In genomic region chr4:119986065-119986464, GRCm38 (mm10) we compare ENCODE assay signal across 19 mouse cellular contexts.
DNase-seq lines count a peak whose midpoint lies in the region; ATAC-seq and TF ChIP-seq lines count a peak whose summit lies in the region.
"Had no signal": no experiment of that assay in that cellular context is flagged by ENCODE, and none has a peak within 500 bp of the region (broad histone marks: within the 10 kb centered on the region; RNA-seq: fewer than 3 reads in every experiment).

No protein-coding gene starts in this region.

- 85% methylated on average over 5 of the region's 5 CpGs for WGBS in forebrain, embryonic 16.5 days
- 83% methylated on average over 5 of the region's 5 CpGs for WGBS in hindbrain, embryonic 14.5 days
- 79% methylated on average over 5 of the region's 5 CpGs for WGBS in midbrain, postnatal 0 days

- H3K4me3 ChIP-seq in layer of hippocampus, adult 2 months, result no peak overlapping the region
- no peak overlapping the region for H3K4me3 ChIP-seq in forebrain, embryonic 16.5 days (replicated peaks; ENCODE audit: low read length)
- H3K4me3 ChIP-seq in hindbrain, embryonic 14.5 days (replicated peaks; ENCODE audit: low read length), result no peak overlapping the region
- H3K4me3 ChIP-seq in midbrain, postnatal 0 days (ENCODE audit: low read depth, low read length), result no peak overlapping the region
- H3K4me3 ChIP-seq: embryonic facial prominence, embryonic 13.5 days; heart, embryonic 13.5 days; limb, embryonic 13.5 days; megakaryocyte, embryonic 14.5 days; myocyte had no signal

- H3K36me3 ChIP-seq in forebrain, embryonic 16.5 days (ENCODE audit: control insufficient read depth, insufficient read depth), result no peaks in the 10 kb centered on the region
- no peaks in the 10 kb centered on the region for H3K36me3 ChIP-seq in hindbrain, embryonic 14.5 days (replicated peaks; ENCODE audit: control insufficient read depth, insufficient read depth)
- H3K36me3 ChIP-seq in midbrain, postnatal 0 days (ENCODE audit: insufficient read depth, low read length), result no peaks in the 10 kb centered on the region
- H3K36me3 ChIP-seq: embryonic facial prominence, embryonic 13.5 days; heart, embryonic 13.5 days; limb, embryonic 13.5 days had no signal

- no peak for DNase-seq in layer of hippocampus, adult 2 months (ENCODE audit: low spot score in 2 of 2)
- DNase-seq in layer of hippocampus, postnatal 25 days (ENCODE audit: extremely low spot score in 1 of 2, low spot score in 1 of 2), result no peak
- DNase-seq in hindbrain, embryonic 14.5 days (ENCODE audit: low spot score), result no peak
- no peak for DNase-seq in midbrain, postnatal 0 days (ENCODE audit: low spot score)
- DNase-seq in layer of hippocampus, postnatal 14 days (ENCODE audit: low spot score in 2 of 2), result no peak
- DNase-seq in embryo, embryonic 10.5 days (ENCODE audit: low spot score), result no peak
- DNase-seq in layer of hippocampus, adult 11-12 months (ENCODE audit: low spot score), result no peak
- DNase-seq: adrenal gland, postnatal 36 days; heart, postnatal 36 days; thymus, postnatal 4 days had no signal

- H3K27ac ChIP-seq in layer of hippocampus, adult 2 months, result peak overlapping the region; percentile 88
- peak overlapping the region; percentile 86 for H3K27ac ChIP-seq in forebrain, embryonic 16.5 days (ENCODE audit: low read length)
- peak overlapping the region; percentile 48 for H3K27ac ChIP-seq in hindbrain, embryonic 14.5 days
- peak overlapping the region; percentile 85 for H3K27ac ChIP-seq in midbrain, postnatal 0 days (ENCODE audit: low read depth, low read length)
- H3K27ac ChIP-seq: embryonic facial prominence, embryonic 13.5 days; heart, embryonic 13.5 days; limb, embryonic 13.5 days; liver, embryonic 14.5 days had no signal

- no peak for TF ChIP-seq CTCF in layer of hippocampus, adult 2 months (conservative IDR thresholded peaks at IDR 0.05)
- no peak for TF ChIP-seq CTCF in midbrain, postnatal 0 days (IDR thresholded peaks at IDR 0.05)

- H3K9ac ChIP-seq in forebrain, embryonic 16.5 days (replicated peaks; ENCODE audit: low read depth, low read length), result no peak overlapping the region
- no peak overlapping the region for H3K9ac ChIP-seq in hindbrain, embryonic 14.5 days
- H3K9ac ChIP-seq in midbrain, postnatal 0 days (replicated peaks; ENCODE audit: low read length, poor library complexity, severe bottlenecking), result no peak overlapping the region
- H3K9ac ChIP-seq: embryonic facial prominence, embryonic 13.5 days; heart, embryonic 13.5 days; limb, embryonic 13.5 days; liver, embryonic 14.5 days had no signal

- peaks cover 23% of the 10 kb centered on the region for H3K4me1 ChIP-seq in forebrain, embryonic 16.5 days (replicated peaks; ENCODE audit: control insufficient read depth, insufficient read depth, low read length)
- H3K4me1 ChIP-seq in hindbrain, embryonic 14.5 days (replicated peaks; ENCODE audit: control insufficient read depth, insufficient read depth, low read length), result peaks cover 20% of the 10 kb centered on the region
- peaks cover 23% of the 10 kb centered on the region for H3K4me1 ChIP-seq in midbrain, postnatal 0 days (ENCODE audit: insufficient read depth, low read length)
- H3K4me1 ChIP-seq: embryonic facial prominence, embryonic 13.5 days had no signal

- no peak for ATAC-seq in forebrain, embryonic 16.5 days
- no peak for ATAC-seq in hindbrain, embryonic 14.5 days (ENCODE audit: low FRiP score)
- no peak for ATAC-seq in midbrain, postnatal 0 days (ENCODE audit: low FRiP score)
- ATAC-seq: intestine, embryonic 16.5 days; lung, postnatal 0 days had no signal

- H3K4me2 ChIP-seq in forebrain, embryonic 16.5 days (ENCODE audit: low read length), result no peak overlapping the region
- no peak overlapping the region for H3K4me2 ChIP-seq in hindbrain, embryonic 14.5 days (replicated peaks)
- no peak overlapping the region for H3K4me2 ChIP-seq in midbrain, postnatal 0 days (ENCODE audit: low read depth, low read length, poor library complexity, severe bottlenecking)
- H3K4me2 ChIP-seq: embryonic facial prominence, embryonic 13.5 days; heart, embryonic 13.5 days; limb, embryonic 13.5 days had no signal

- no peaks in the 10 kb centered on the region for H3K27me3 ChIP-seq in forebrain, embryonic 16.5 days (replicated peaks; ENCODE audit: control insufficient read depth, insufficient read depth, low read length)
- no peaks in the 10 kb centered on the region for H3K27me3 ChIP-seq in hindbrain, embryonic 14.5 days (ENCODE audit: control insufficient read depth, insufficient read depth, low read length)
- H3K27me3 ChIP-seq in midbrain, postnatal 0 days (ENCODE audit: insufficient read depth, low read length), result no peaks in the 10 kb centered on the region
- H3K27me3 ChIP-seq: embryonic facial prominence, embryonic 13.5 days; limb, embryonic 13.5 days had no signal

- no peaks in the 10 kb centered on the region for H3K9me3 ChIP-seq in forebrain, embryonic 16.5 days (ENCODE audit: control insufficient read depth, low read length)
- no peaks in the 10 kb centered on the region for H3K9me3 ChIP-seq in hindbrain, embryonic 14.5 days (ENCODE audit: control insufficient read depth, low read length)
- H3K9me3 ChIP-seq in midbrain, postnatal 0 days (ENCODE audit: low read length), result no peaks in the 10 kb centered on the region
- H3K9me3 ChIP-seq: embryonic facial prominence, embryonic 13.5 days; heart, embryonic 13.5 days; limb, embryonic 13.5 days; megakaryocyte, embryonic 14.5 days had no signal
